Comparison of ENCODE assay signal across 25 mouse cellular contexts in the genomic region with DNA sequence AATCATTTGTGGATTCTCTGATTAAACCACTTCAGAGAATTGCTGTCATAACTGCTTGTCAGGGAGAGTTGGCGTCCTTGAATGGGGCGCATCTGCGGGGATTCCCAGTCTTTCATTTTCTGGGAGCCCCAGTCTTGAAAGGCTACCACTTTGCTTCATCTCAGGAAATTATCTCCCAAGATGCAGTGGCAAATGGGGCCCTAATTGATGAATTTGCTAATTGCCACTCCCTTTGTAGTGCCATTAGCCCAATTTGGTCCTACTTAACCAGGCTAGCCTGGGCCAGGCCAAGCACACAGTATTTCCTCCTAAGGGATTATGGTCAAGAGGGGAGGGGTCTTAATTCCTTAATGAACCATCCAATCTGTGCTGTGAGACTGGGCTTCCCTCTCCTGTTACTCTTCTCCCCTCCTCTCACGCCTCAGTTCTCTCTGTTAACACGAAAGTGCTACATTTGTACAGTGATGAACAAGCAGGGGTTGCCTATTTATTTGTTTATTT. TPM values are rescaled to one million over a fixed set of nuclear protein-coding genes. Genes with fewer than 3 reads are reported as not detected.
DNase-seq lines count a peak whose midpoint lies in the region; ATAC-seq lines count a peak whose summit lies in the region.
"Had no signal": no experiment of that assay in that cellular context is flagged by ENCODE, and none has a peak within 500 bp of the region (broad histone marks: within the 10 kb centered on the region; RNA-seq: fewer than 3 reads in every experiment).

No protein-coding gene starts in this region.

- no peaks in the 10 kb centered on the region for H3K36me3 ChIP-seq in forebrain, embryonic 11.5 days (ENCODE audit: control insufficient read depth, insufficient read depth, low read length)
- no peaks in the 10 kb centered on the region for H3K36me3 ChIP-seq in forebrain, embryonic 10.5 days (replicated peaks)
- H3K36me3 ChIP-seq in midbrain, embryonic 12.5 days, result no peaks in the 10 kb centered on the region
- H3K36me3 ChIP-seq in midbrain, embryonic 15.5 days (replicated peaks), result no peaks in the 10 kb centered on the region
- no peaks in the 10 kb centered on the region for H3K36me3 ChIP-seq in neural tube, embryonic 12.5 days
- no peaks in the 10 kb centered on the region for H3K36me3 ChIP-seq in heart, embryonic 10.5 days
- H3K36me3 ChIP-seq: heart, embryonic 12.5 days; hindbrain, embryonic 15.5 days had no signal

- H3K4me1 ChIP-seq in forebrain, embryonic 11.5 days (replicated peaks; ENCODE audit: control insufficient read depth, insufficient read depth, low read length), result 0 out of 2 replicates have a peak, but pooled peaks cover 4% of the 10 kb centered on the region
- H3K4me1 ChIP-seq in forebrain, embryonic 10.5 days, result peaks cover 50% of the 10 kb centered on the region
- peaks cover 33% of the 10 kb centered on the region for H3K4me1 ChIP-seq in midbrain, embryonic 12.5 days
- H3K4me1 ChIP-seq in midbrain, embryonic 15.5 days, result peaks cover 23% of the 10 kb centered on the region
- H3K4me1 ChIP-seq in neural tube, embryonic 12.5 days, result peaks cover 35% of the 10 kb centered on the region
- peaks cover 46% of the 10 kb centered on the region for H3K4me1 ChIP-seq in heart, embryonic 10.5 days

- no peaks in the 10 kb centered on the region for H3K9me3 ChIP-seq in forebrain, embryonic 11.5 days (ENCODE audit: control insufficient read depth, low read length)
- no peaks in the 10 kb centered on the region for H3K9me3 ChIP-seq in forebrain, embryonic 10.5 days
- H3K9me3 ChIP-seq in midbrain, embryonic 12.5 days, result no peaks in the 10 kb centered on the region
- no peaks in the 10 kb centered on the region for H3K9me3 ChIP-seq in midbrain, embryonic 15.5 days
- no peaks in the 10 kb centered on the region for H3K9me3 ChIP-seq in neural tube, embryonic 12.5 days
- no peaks in the 10 kb centered on the region for H3K9me3 ChIP-seq in heart, embryonic 10.5 days
- H3K9me3 ChIP-seq: heart, embryonic 12.5 days; hindbrain, embryonic 15.5 days had no signal

- DNase-seq in forebrain, embryonic 11.5 days (ENCODE audit: low spot score), result no peak
- DNase-seq in forebrain, embryonic 10.5 days (ENCODE audit: extremely low spot score, low spot score), result no peak
- no peak for DNase-seq in gastrocnemius, postnatal 10 days
- no peak for DNase-seq in heart, embryonic 10.5 days (ENCODE audit: low spot score)
- DNase-seq: adrenal gland, postnatal 10 days; cerebellum, adult 8-10 months; heart, adult 11 months; heart, postnatal 10 days; kidney, adult 9 months; kidney, postnatal 25 days; liver, postnatal 0 days; thymus, adult 18-20 months; thymus, postnatal 36 days had no signal

- H3K4me2 ChIP-seq in forebrain, embryonic 11.5 days (ENCODE audit: low read depth, low read length, severe bottlenecking), result no peak overlapping the region
- no peak overlapping the region for H3K4me2 ChIP-seq in midbrain, embryonic 12.5 days (replicated peaks)
- no peak overlapping the region for H3K4me2 ChIP-seq in midbrain, embryonic 15.5 days
- no peak overlapping the region for H3K4me2 ChIP-seq in neural tube, embryonic 12.5 days (replicated peaks)
- H3K4me2 ChIP-seq: heart, embryonic 12.5 days; hindbrain, embryonic 15.5 days had no signal

- H3K4me3 ChIP-seq in forebrain, embryonic 11.5 days (ENCODE audit: low read depth, low read length), result no peak overlapping the region
- H3K4me3 ChIP-seq in forebrain, embryonic 10.5 days, result no peak overlapping the region
- H3K4me3 ChIP-seq in midbrain, embryonic 12.5 days, result no peak overlapping the region
- no peak overlapping the region for H3K4me3 ChIP-seq in midbrain, embryonic 15.5 days
- no peak overlapping the region for H3K4me3 ChIP-seq in neural tube, embryonic 12.5 days
- no peak overlapping the region for H3K4me3 ChIP-seq in heart, embryonic 10.5 days
- H3K4me3 ChIP-seq: heart, embryonic 12.5 days; hindbrain, embryonic 15.5 days; layer of hippocampus, adult 2 months had no signal

- ATAC-seq in forebrain, embryonic 11.5 days (replicated peaks; ENCODE audit: low FRiP score), result peak; percentile 80
- 0 out of 2 replicates have a peak, but pooled peaks have one; percentile 33 for ATAC-seq in midbrain, embryonic 12.5 days (ENCODE audit: low FRiP score, low read depth)
- no peak for ATAC-seq in midbrain, embryonic 15.5 days (replicated peaks)
- ATAC-seq in neural tube, embryonic 12.5 days (ENCODE audit: low FRiP score, low read depth), result 0 out of 2 replicates have a peak, but pooled peaks have one; percentile 29
- ATAC-seq: intestine, embryonic 16.5 days; liver, postnatal 0 days; lung, postnatal 0 days had no signal

- H3K9ac ChIP-seq in forebrain, embryonic 11.5 days (ENCODE audit: low read length), result no peak overlapping the region
- no peak overlapping the region for H3K9ac ChIP-seq in midbrain, embryonic 12.5 days (replicated peaks)
- H3K9ac ChIP-seq in midbrain, embryonic 15.5 days, result no peak overlapping the region
- H3K9ac ChIP-seq in neural tube, embryonic 12.5 days, result no peak overlapping the region
- H3K9ac ChIP-seq: heart, embryonic 12.5 days; hindbrain, embryonic 15.5 days; liver, postnatal 0 days had no signal

- H3K27ac ChIP-seq in forebrain, embryonic 11.5 days (ENCODE audit: low read depth, low read length), result no peak overlapping the region
- no peak overlapping the region for H3K27ac ChIP-seq in forebrain, embryonic 10.5 days
- no peak overlapping the region for H3K27ac ChIP-seq in midbrain, embryonic 12.5 days (replicated peaks)
- no peak overlapping the region for H3K27ac ChIP-seq in midbrain, embryonic 15.5 days
- no peak overlapping the region for H3K27ac ChIP-seq in neural tube, embryonic 12.5 days
- H3K27ac ChIP-seq in heart, embryonic 10.5 days, result no peak overlapping the region
- H3K27ac ChIP-seq: hindbrain, embryonic 15.5 days; layer of hippocampus, adult 2 months; macrophage had no signal

- WGBS in forebrain, embryonic 11.5 days, result 58% methylated on average over 5 of the region's 5 CpGs
- 72% methylated on average over 5 of the region's 5 CpGs for WGBS in forebrain, embryonic 10.5 days
- WGBS in midbrain, embryonic 12.5 days, result 70% methylated on average over 5 of the region's 5 CpGs
- WGBS in midbrain, embryonic 15.5 days, result 69% methylated on average over 5 of the region's 5 CpGs
- 68% methylated on average over 5 of the region's 5 CpGs for WGBS in neural tube, embryonic 12.5 days
- 79% methylated on average over 5 of the region's 5 CpGs for WGBS in heart, embryonic 10.5 days

- no peaks in the 10 kb centered on the region for H3K27me3 ChIP-seq in forebrain, embryonic 11.5 days (ENCODE audit: control insufficient read depth, insufficient read depth, low read length)
- H3K27me3 ChIP-seq in forebrain, embryonic 10.5 days (ENCODE audit: poor library complexity, severe bottlenecking), result no peaks in the 10 kb centered on the region; the same call in none of the 2 replicates
- no peaks in the 10 kb centered on the region for H3K27me3 ChIP-seq in midbrain, embryonic 12.5 days
- H3K27me3 ChIP-seq in midbrain, embryonic 15.5 days (replicated peaks), result no peaks in the 10 kb centered on the region
- no peaks in the 10 kb centered on the region for H3K27me3 ChIP-seq in neural tube, embryonic 12.5 days (replicated peaks)
- no peaks in the 10 kb centered on the region for H3K27me3 ChIP-seq in heart, embryonic 10.5 days (ENCODE audit: insufficient read depth, poor library complexity, severe bottlenecking)
- H3K27me3 ChIP-seq: heart, embryonic 12.5 days; hindbrain, embryonic 15.5 days had no signal

RNA-seq across cellular contexts. Expression of gene Prmt8, which starts 11.6 kb away (rescaled TPM):
- 11.1 and 11.8 TPM in 2 replicates for polyA plus RNA-seq in forebrain, embryonic 11.5 days (2014; fragmentation: Nextera tagmentation; extraction: Ambion mirVana)
- 5.0 and 5.2 TPM in 2 replicates for polyA plus RNA-seq in forebrain, embryonic 10.5 days (2016; fragmentation: Nextera tagmentation; extraction: Ambion mirVana)
- polyA plus RNA-seq in midbrain, embryonic 12.5 days (2016; fragmentation: Nextera tagmentation; extraction: Ambion mirVana), result 31.3 and 32.5 TPM in 2 replicates
- 28.3 and 30.7 TPM in 2 replicates for polyA plus RNA-seq in midbrain, embryonic 15.5 days (2015; fragmentation: Nextera tagmentation; extraction: Ambion mirVana)
- 44.9 and 47.5 TPM in 2 replicates for polyA plus RNA-seq in neural tube, embryonic 12.5 days (2016; fragmentation: Nextera tagmentation; extraction: Ambion mirVana)
- under 1 TPM; 0.16 to 0.21 TPM for total RNA-seq in gastrocnemius, postnatal 10 days (2021)
- polyA plus RNA-seq in heart, embryonic 10.5 days (2016; fragmentation: Nextera tagmentation; extraction: Ambion mirVana), result 2.0 and 2.9 TPM in 2 replicates
- total RNA-seq: gastrocnemius, adult 8-10 months; heart, postnatal 10 days; liver, adult 2 months had no signal
- polyA plus RNA-seq: intestine, embryonic 16.5 days; liver, adult 2 months; liver, postnatal 0 days; macrophage; stomach, embryonic 16.5 days had no signal
